Mouse (Mus musculus): ENCODE measurements around the gene Msi1.

Msi1 gene

DNA sequence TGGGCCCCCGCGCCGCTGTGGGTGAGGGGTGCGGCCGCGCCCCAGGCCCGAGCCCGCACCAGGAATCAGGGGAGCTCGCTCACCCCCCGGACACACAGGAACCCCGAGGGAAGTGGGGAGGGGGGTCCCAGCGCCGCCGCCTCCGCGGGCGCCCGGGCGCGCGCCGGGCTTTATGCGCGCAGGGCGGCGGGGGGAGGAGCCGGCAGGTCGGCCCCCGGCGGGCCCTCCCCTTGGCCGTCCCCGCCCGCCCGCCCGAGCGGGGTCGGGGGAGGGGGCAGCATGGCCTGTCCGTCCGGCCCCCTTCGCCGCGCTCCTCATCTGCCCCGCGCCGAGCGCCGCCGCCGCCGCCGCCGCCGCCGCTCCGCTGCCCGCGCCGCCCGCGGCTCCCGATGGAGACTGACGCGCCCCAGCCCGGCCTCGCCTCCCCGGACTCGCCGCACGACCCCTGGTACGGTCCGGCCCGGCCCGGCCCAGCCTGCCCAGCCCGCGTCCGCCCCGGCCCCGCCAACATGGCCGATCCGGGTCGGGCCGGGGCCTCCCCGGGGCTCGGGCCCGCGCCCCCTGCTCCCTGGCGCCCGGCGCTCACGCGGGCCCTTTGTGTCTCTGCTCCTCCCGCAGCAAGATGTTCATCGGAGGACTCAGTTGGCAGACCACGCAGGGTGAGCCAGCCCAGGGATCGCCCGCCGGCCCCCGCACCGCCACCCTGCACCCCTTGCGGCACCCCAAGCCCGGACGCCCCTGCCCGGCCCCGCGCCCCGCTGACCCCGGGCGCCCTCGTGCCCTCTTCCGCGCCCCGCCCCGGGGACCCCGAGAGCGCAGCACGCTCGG, at the start of gene Msi1:
Gene Msi1 (plus strand): TSS at position 241 of the 828 bp plus-strand sequence.
- DNase-seq (ENCODE audit: low read depth in 2 of 2, low spot score in 2 of 2), result no peak

DNA sequence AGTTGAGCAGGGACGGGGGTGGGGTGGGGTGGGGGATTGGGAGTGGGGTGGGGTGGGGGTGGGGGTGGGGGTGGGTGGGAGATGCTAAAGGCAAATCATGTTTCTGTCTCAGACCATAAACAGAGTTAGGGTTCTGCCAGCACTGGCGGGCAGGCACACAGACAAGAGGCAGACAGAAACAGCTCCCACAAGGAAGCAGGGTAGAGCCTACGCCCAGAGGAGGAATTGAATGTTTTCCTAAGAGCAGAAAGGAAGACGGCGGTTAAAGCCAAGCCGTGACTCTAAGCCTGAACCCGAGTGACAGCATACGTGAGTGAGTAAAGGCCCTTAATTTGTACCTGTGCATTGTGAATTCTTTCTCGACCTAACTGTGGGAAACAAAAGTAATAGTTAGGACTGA, 37.5 kb upstream of the Msi1 start:
- no peak for DNase-seq (ENCODE audit: low read depth in 2 of 2, low spot score in 2 of 2)

DNA sequence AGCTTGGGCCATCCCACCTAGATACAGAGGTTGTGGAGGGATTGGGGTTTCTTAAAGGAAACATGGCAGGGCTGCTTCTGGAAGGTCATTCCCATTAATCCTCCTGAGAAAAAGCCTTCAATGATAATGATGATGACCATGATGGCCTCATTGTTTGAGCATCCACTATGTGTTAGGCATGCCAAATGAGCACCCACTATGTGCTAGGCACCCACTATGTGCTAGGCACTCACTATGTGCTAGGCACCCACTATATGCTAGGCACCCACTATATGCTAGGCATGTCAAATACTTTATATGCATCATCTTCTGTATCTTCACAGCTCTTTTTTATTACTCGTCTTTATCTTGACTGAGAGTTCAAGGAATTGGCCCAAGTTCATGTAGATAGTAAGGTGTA, 36.4 kb upstream of the Msi1 start:
- DNase-seq (ENCODE audit: low read depth in 2 of 2, low spot score in 2 of 2), result no peak

DNA sequence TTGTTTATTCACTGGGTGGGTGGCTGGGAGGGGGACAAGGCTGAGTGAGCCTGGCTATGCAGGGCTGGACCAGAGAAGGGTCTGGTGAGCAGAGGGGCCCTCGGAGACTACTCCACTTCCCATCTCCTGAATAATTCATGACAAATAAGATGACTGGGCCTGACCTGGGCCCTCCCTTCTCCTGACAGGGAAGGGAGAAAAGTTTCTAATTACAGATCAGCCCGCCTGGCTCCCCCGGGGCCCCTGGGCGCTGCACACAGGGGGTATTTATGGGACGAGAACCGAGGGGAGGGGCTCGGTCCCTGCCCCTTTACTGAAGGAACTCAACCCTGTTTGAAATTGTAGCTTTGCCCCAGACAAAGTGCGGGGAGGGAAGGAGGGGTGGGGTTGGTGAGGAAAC, 35.2 kb upstream of the Msi1 start:
- no peak for DNase-seq (ENCODE audit: low read depth in 2 of 2, low spot score in 2 of 2)

DNA sequence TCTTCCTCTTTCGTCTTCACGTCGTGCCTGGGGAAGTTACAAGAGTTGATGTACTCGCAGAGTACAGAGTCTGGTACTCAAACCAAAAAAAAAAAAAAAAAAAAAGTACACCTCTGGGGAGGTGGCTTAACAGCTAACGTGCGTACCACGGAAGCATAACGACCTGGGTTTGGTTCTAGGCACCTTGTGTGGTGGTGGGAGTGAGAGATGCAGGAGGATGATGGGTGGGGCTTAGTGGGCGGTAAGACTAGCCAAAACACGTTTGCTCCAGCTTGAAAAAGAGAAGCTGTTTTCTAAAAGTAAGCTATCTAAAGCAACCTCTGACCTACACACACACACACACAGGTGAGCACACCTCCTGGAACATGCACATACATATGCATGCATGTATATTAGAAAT, 34.6 kb upstream of the Msi1 start:
- no peak for DNase-seq (ENCODE audit: low read depth in 2 of 2, low spot score in 2 of 2)

DNA sequence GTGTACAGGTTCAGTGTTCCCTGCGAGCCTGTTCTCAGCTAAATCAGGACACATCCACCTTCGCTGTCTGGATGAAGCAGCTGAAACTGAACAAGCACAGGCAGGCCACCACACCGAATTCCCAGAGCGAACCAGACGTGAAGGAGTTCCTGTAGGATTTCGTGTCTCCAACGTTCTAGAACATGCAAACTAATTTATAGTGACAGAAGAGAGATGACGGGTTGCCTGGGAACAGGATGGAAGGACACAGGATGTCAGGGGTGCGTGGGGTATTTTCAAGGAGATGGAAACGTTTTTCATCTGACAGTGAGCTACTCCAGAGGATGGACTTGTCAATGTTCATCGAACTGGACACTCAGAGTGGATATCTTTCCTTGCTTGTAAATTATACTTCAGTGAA, 32.7 kb upstream of the Msi1 start:
- no peak for DNase-seq (ENCODE audit: low read depth in 2 of 2, low spot score in 2 of 2)

DNA sequence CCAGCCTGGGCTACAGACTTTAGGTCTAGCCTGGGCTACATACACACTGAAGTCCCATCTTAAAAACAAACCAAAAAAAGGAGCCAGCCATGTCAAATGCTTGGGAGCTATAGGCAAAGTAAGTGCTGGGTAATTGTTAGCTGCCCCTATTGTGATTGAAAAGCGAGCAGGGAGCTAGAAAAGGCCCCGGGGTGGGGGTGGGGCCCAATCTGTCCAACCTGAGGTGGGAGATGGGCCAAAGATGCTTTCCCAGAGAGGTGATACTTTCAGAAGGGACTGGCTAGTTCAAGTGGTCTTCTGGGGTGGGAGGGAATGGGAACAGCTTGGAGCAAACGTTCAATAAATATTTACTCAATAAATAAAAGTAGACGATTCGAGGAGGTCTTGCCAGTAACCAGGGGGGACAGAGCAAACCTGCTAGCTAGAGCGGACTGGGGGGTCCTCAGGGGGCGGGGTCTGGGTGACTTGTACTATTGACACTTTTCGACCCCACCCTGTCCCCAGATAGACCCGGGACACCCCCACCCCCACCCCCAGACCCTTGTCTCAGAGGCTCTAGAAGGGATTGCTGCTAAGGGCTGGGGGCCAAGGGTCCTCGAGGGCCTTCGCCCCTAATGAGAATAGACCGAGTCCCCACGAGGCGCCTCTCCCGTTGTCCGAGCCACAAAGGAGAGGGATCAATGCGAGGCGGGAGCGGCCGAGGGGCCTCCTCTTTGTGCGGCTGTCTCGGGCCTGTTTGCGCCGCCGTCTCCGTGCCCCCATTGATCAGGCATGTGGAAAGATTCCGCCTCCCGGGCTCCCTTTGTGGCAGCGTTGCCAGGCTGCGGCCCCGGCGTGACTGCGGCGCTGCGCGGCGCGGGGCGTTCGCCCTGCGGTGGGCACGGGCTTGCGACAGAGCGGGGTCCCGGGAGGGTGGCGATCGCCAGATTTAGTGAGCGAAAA, 31.3 kb upstream of the Msi1 start:
- DNase-seq (ENCODE audit: low read depth in 2 of 2, low spot score in 2 of 2), result no peak

DNA sequence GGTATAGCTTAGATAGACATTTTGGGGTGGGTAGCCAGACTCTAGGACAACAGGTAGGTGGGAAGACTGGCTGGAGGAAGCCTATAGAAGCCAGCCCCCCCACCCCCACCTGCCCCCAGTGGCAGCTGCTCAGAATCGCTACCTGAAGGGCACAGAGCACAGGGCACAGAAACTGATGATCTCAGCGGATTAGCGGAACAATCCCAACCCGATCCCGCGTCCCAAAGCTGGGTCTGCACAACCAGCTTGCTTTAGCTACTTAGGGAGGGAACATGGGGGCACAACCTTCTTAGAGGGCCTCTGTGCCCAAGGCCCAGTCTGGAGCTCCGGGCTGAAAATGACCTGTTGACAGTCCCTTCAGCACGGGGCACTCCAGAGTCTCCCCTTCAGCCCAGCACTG, 27.3 kb upstream of the Msi1 start:
- no peak for DNase-seq (ENCODE audit: low read depth in 2 of 2, low spot score in 2 of 2)

DNA sequence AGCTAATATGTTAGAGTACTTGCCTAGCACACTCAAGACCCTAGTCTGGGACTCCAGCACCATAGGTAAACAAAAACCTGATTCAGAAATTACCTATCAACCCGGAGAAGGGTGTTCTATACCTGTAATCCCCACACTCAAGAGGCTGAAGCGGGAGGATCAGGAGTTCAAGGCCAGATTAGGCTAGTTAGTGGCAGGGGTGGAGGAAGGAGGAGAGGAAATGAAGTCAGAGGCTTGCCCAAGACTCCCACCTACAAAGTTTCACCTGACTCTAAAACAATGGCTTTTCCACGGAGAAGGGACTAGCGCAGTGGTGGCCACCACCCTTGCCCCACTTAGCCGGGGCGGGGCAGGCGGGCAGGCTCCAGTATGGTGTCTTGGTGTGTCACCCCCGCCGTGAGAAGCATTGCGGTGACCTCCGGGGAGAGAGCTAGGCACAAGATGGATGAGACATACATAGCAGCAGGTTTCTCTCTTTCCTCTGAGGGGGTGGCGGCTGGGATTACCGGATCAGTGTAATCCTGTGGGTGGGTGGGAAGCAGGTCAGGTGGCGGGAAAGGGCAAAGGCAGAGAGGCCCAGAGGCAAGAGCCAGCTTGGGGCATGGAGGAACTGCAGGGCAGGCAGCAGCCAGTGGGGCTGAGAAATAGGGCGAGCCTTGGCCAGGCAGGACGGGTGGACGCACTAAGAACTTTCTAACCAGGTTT, 25.8 kb upstream of the Msi1 start:
- DNase-seq (ENCODE audit: low read depth in 2 of 2, low spot score in 2 of 2), result no peak

DNA sequence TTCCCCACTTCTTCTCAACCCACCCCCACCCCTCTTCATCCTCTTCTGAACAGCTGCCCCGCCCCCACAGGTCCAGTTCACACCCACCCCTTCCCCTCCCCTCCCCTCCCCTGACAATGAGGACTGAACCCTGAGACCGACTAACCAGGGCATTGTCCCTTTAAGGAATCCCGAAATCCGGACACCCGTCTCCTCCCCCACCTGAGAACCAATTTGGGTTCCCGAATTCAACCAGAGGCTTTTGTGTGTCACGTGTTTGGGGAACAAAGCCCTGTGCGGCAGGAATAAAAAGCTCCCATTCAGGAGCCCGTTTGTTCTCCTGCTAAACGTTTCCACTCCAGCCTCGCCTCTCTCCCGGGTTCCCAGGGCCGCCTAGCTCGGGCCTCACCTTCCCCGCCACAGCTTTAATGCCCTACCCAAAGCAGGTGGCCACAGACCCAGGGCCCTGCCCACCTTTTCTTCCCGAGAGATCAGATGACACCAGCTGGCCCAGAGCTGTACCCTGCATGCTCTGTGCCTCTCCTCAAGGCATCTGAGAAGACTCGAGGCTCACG, 25.1 kb upstream of the Msi1 start:
- no peak for DNase-seq (ENCODE audit: low read depth in 2 of 2, low spot score in 2 of 2)

DNA sequence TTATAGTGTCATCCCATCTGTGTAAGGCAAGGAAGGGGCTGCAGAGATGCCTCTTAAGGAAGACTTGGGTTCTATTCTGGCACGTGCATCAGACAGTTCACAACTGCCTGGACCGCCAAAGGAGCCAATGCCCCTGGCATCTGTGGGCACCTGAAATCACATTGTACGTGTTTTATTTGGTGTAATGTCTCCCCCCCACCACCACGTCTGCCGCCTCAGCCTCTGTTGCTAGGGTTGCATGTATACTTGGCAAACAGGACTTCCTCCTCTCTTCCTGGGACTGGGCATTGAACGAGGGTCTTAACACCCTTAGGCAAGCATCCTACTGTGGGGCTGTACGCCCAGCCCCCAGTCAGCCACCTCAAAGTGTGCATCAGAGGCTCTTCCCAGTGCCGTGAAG, 24.2 kb upstream of the Msi1 start:
- no peak for DNase-seq (ENCODE audit: low read depth in 2 of 2, low spot score in 2 of 2)

DNA sequence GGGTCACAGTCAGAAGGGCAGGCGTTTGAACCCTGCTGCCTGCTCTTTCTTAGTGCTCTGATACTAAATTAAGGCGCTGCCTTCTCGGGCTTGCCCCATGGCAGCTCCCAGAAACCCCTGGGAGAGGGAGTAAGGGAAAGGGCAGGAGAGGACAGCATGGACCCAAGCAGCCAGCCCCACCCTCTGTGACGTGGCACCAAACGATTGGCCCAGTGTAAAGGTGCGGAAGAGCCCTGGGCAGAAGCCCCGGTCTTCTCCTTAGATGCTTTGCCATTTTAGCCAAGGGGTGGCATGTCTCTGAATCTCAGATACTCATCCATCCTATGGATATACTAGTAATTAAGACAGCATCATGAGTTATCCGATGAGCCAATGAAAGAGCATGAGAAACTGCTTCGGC, 21.3 kb upstream of the Msi1 start:
- no peak for DNase-seq (ENCODE audit: low read depth in 2 of 2, low spot score in 2 of 2)

DNA sequence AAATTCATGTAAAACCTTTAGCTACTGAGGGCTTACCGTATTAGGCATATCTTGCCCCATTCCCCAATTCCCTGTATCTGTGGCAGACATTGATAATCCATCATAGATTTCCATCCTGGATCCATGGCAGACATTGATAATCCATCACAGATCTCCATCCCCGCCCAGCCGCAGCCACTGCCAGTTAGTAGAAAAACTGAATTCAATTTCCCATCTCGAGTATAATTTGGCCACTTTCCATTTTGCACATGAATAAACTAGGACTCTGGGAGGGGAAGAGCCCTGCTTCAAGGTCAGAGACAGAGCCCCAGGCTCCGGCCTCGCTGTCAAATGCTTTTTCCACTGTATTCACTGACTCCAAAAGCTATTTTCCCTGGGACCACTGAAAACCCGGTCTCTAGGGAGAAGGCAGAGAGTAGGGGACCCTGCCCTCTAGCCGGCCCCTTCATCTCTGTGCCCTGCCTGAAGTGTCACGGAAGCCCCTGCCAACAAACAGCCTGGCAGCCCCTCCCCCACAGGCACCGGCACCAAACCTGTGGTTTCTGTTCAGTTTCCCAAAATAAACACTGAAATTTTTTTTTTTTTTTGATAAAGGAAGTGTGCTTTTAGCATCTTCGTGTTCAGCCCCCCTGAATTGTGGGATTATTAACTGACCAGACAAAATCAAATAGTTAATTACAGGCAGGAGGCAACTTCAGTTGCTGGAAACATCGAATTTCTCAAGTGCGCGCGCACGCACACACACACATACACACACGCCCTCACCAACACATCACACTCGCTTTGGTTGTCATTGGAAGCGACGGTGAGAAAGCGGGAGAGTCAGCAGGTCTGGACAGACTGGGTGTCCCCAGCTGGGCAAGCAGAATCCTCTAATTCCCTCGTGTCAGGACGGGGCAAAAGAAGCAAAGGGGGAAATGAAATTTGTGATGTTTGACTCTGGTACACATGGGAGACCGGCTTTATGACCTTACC, 14.0 kb upstream of the Msi1 start:
- no peak for DNase-seq (ENCODE audit: low read depth in 2 of 2, low spot score in 2 of 2)

DNA sequence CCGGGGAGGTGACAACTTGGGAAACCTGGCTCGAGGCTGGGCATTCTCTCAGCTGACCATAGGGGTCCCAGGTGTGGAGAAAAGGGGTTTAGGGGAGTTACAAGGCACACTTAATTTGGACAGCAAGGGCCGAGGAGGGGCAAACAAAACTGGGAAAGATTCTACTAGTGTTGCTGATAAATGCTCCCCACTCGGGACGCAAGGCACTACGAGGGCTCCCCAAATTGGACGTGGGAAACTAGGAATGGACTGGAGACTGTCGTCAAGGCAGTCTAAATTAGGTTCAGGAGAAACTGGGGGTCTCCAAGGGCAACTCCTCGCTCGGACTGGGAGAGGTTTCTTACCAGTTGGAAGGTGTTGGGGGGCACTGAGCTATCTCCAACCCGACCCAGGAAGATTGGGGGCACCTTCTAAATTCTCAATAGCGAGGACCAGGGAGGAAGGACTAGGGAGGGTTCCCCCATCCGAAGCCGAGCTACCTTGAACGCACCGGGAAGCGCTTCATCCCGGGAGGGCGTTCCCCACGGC, 504 bp upstream of the Msi1 start:
- no peak for DNase-seq (ENCODE audit: low read depth in 2 of 2, low spot score in 2 of 2)

DNA sequence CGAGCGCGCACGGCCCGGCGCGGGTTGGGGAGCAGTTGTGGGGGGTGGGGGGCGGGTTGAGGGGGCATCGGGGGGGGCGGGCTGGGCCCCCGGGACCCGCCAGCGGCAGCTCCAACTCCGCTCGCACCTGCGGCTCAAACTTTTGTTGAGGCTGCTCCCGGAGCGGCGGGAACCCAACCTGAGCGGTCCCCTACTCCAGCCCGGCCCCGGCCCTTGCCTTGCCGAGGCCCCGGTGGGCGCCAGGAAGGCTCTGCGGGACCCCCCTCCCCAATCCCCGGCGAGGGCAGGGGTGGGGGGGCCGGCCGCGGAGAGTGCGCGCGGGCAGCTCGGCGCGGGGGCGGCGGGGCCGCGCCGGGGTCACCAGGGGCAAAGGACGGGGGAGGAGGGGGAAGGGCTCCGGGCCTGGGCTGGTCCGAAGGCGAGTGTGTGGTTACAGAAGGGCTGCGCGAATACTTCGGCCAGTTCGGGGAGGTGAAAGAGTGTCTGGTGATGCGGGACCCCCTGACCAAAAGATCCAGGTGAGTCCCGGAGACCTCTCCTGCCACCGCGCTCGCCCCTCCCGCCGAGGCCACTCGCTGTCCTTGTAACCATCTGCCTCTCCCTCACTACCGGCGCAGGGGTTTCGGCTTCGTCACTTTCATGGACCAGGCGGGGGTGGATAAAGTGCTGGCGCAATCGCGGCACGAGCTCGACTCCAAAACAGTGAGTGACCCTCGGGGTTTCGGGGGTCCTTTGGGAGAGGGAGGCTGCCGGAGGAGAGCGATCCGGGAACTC, 975 bp downstream of the Msi1 start:
- no peak for DNase-seq (ENCODE audit: low read depth in 2 of 2, low spot score in 2 of 2)

DNA sequence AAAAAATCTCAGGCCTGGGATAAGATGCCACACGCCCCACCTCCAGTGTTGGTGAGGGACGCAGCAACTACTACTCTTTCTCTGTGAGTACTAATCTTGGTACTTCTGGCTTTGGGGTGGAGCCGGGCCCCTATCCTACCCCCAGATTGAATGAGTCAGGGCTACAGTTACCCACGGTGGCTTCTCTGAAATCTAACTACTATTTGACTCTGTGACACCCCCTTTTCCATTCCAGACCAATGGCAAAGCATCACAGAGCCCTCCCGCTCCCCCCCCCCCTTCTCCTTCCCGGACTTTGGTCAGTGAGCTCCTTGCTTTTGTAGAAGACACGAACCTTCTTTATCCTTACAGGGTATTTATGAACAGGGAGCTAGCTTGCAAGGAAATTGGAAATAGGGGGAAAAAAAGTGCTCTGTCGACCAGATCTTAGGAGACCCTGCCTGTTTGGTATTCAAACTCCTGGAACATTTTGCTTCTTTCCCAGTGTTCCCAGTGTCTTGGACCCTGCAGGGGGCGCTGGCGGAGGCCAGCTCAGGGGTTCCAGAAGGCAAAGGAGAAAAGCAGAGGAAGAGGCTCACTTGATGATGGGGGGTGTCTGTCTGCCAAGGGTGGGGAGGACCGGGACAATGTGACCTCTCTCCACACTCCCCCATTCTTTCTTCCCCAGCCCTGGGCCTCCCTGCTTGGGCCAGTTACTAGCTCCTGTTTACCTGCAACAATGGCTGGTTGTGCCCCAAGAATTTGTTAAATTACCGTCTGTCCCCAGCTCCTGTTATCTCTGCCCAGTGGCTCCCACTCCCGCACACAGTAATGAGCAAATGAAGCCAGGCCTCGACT, 1.9 kb downstream of the Msi1 start:
- no peak for DNase-seq (ENCODE audit: low read depth in 2 of 2, low spot score in 2 of 2)

DNA sequence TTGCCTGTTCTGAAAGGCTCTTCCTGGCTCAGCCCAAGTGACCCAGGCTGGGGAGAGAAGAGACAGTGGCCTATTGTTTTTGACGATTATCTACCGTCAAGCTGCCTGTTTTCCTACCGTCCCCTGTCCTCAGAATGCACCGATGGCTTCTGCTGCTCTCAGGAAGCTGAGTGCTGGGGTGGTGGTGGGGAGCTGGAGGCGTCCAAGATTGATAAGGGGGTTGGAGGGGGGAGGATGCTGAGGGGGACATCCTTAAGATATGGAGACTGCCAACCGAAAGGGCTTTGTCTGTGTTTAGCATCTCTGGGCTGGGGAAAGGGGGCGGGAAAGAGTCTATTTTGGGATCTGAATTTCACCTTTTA, 2.5 kb downstream of the Msi1 start:
- no peak for DNase-seq (ENCODE audit: low read depth in 2 of 2, low spot score in 2 of 2)

DNA sequence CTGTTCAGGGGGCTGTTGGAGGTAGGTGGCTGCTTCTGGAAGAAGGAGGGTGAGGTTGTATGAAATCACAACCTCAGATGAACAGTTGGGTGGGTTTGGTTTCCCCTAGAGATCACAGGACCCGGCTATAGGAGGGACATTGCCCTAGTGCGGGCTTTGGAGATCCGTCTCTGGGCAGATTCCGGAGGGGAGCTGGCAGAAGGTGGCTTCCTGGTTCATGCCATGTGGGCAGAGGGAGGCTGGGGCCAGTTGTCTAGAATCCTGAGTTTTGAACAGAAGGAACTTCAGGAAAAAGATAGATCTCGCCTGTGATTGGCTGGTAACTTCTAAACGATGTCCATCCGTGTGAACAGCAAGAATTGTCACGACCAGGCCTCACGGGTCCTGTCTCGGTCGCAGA, 3.0 kb downstream of the Msi1 start:
- no peak for DNase-seq (ENCODE audit: low read depth in 2 of 2, low spot score in 2 of 2)
